Mouse (Mus musculus) stomach, embryonic 14.5 days (tissue): Measurements from ENCODE around the gene Nr1h4. TPM values are rescaled to one million over a fixed set of nuclear protein-coding genes. Genes with fewer than 3 reads are reported as not detected.

Source experiments
- ATAC-seq: fragments of 200-750 bp; cut with Nextera tagmentation; 2 replicates; pipeline ENCODE4 v1.8.0; 2017; ENCODE audit warnings: low read depth, moderate TSS enrichment; ENCODE audit not compliant: insufficient number of reproducible peaks, insufficient read depth, low FRiP score
- H3K27ac ChIP-seq: fragments of 300-500 bp; sonication (generic); 2 replicates; pipeline ENCODE4 v1.5.1; 2014; ENCODE audit warnings: mild to moderate bottlenecking, low read length, moderate library complexity, mixed read lengths
- H3K27me3 ChIP-seq: fragments of 300-500 bp; sonication (generic); 2 replicates; pipeline ENCODE4 v1.6.1; 2014; ENCODE audit warnings: low read length, control low read depth, mixed read lengths; ENCODE audit not compliant: control insufficient read depth, insufficient read depth
- H3K36me3 ChIP-seq: fragments of 300-500 bp; sonication (generic); 2 replicates; pipeline ENCODE4 v1.6.1; 2014; ENCODE audit warnings: mild to moderate bottlenecking, control low read depth, low read length, moderate library complexity, mixed read lengths; ENCODE audit not compliant: control insufficient read depth, insufficient read depth
- H3K4me1 ChIP-seq: fragments of 300-500 bp; sonication (generic); 2 replicates; pipeline ENCODE4 v1.6.1; 2014; ENCODE audit warnings: low read length, control low read depth, mixed read lengths; ENCODE audit not compliant: control insufficient read depth, insufficient read depth
- H3K4me2 ChIP-seq: fragments of 300-500 bp; sonication (generic); replicated peaks from 2 replicates; pipeline ENCODE4 v1.6.1; 2014; ENCODE audit warnings: low read depth, low read length, control low read depth
- H3K4me3 ChIP-seq: fragments of 300-500 bp; sonication (generic); 2 replicates; pipeline ENCODE4 v1.5.1; 2014; ENCODE audit warnings: low read depth, low read length, control low read depth
- H3K9ac ChIP-seq: fragments of 300-500 bp; sonication (generic); replicated peaks from 2 replicates; pipeline ENCODE4 v1.6.1; 2014; ENCODE audit warnings: low read depth, mild to moderate bottlenecking, control low read depth, low read length, moderate library complexity, mixed read lengths
- H3K9me3 ChIP-seq: fragments of 300-500 bp; sonication (generic); 2 replicates; pipeline ENCODE4 v1.6.1; 2016; ENCODE audit warnings: low read depth, low read length, control low read depth; ENCODE audit not compliant: control insufficient read depth
- WGBS: fragments of 180-500 bp; shearing (Covaris S2); extraction: QIAGEN DNeasy Blood & Tissue Kit; methylation state at CpG from one replicate; pipeline ENCODE4 v1.1.7; 2014; 5-methylcytosine and 5-hydroxymethylcytosine counted together
- polyA plus RNA-seq: library from polyadenylated mRNA; unstranded; fragments of >200 nt; fragmentation: Nextera tagmentation; extraction: Ambion mirVana; gene quantifications from 2 replicates; pipeline ENCODE4 v1.2.1, GENCODE M21; 2014

Gene Nr1h4
- polyA plus RNA-seq, 1 experiment from 2014 or later: 1.9 TPM

DNA sequence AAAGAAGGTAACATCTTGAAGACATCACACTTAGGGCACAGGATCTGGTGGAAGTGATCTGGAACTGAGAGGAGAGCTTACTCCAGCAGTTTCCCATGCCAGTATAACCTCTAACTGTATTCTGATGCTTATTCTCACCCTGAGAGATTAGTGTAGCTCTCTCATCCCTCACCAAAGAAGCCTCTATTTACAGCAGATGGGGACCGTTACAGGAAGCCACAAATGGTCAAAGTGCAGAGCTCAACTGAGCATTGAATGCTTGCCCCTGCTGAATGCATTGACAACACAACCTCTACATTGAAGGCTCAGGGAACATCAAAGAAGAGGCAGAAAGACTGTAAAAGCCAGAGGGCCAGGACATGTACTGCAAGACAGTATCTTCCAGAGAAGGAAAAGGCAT is 125.8 kb downstream of the Nr1h4 start:
- WGBS: 48% methylated on average over 1 of the region's 1 CpGs
- H3K4me2 ChIP-seq: no peak overlapping the region
- no peaks in the 10 kb centered on the region for H3K4me1 ChIP-seq
- no peaks in the 10 kb centered on the region for H3K27me3 ChIP-seq
- H3K9me3 ChIP-seq: no peaks in the 10 kb centered on the region
- peaks cover 9% of the 10 kb centered on the region for H3K36me3 ChIP-seq
- no peak overlapping the region for H3K9ac ChIP-seq
- no peak for ATAC-seq
- H3K4me3 ChIP-seq: no peak overlapping the region
- no peak overlapping the region for H3K27ac ChIP-seq

DNA sequence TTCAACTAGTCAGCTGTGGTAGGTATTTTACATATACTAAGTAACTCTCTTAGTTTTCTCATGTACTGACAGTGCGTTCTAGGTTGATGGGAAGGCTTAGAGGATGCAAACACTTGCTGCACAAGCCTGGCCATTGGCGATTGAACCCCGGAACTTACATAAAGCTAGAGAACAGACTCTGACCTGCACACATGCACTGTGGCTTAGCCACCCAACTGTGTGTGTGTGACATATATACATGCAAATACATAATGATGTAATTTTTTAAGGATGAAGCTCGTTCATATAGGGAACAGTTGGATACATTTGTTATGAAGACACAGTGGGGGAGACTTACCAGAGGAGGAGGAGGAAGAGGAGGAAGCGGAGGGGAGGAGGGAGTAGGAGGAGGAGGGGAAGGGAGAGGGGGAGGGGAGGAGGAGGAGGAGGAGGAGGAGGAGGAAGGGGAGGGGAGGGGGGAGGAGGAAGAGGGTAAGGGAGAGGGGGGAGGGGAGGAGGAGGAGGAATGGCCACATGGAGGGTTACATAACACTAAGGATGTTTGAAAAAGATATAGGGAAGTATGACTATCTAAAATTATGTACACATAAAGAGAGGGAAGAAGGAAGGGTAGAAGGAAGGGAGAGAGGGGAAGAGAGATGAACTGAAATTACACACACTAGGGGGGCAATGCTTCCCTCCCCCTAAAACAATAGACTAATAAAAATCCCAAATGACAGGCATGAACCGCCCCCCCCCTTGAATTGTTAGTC is 126.5 kb downstream of the Nr1h4 start:
- Histone ChIP-seq H3K9ac (no peak overlapping the region), H3K27ac (no peak overlapping the region), H3K4me1 (no peaks in the 10 kb centered on the region), H3K4me3 (no peak overlapping the region), H3K27me3 (no peaks in the 10 kb centered on the region), H3K36me3 (peaks cover 7% of the 10 kb centered on the region), H3K9me3 (no peaks in the 10 kb centered on the region), H3K4me2 (no peak overlapping the region)
- WGBS: 74% methylated on average over 5 of the region's 6 CpGs
- no peak for ATAC-seq

DNA sequence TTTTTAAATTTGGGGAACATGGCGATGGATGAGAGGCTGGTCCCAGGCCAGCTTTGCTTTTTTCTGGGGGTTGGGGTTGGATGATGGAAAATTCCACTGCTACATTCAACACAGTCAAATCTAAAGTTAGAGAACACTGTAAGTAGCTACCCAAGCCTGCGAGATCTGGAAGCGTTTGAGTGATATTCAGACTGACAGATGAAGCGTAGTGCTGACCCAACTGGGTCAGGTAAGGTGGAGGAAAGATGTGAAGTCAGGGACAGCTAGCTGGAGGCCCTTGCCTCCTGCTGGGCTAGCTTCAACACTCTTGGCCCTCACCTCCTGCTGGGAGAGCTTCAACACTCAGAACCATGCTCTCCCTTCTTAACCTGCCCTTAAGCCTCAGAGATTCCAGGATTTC is 128.4 kb downstream of the Nr1h4 start:
- Histone ChIP-seq H3K36me3 (no peaks in the 10 kb centered on the region), H3K27ac (no peak overlapping the region), H3K9me3 (no peaks in the 10 kb centered on the region; the same call in 1 of the 2 replicates), H3K4me2 (no peak overlapping the region), H3K4me3 (no peak overlapping the region), H3K9ac (no peak overlapping the region), H3K27me3 (no peaks in the 10 kb centered on the region), H3K4me1 (no peaks in the 10 kb centered on the region)
- WGBS: 72% methylated on average over 4 of the region's 4 CpGs
- no peak for ATAC-seq

Other genes starting within 250 kb of the Nr1h4 start
- gene Ano4, start 188.8 kb downstream of the Nr1h4 start, polyA plus RNA-seq: 1.2 and 1.5 TPM in 2 replicates
- gene Gas2l3, start 89.6 kb downstream of the Nr1h4 start, polyA plus RNA-seq: 18.7 and 20.7 TPM in 2 replicates
- gene Slc17a8, start 87.7 kb upstream of the Nr1h4 start, polyA plus RNA-seq: not detected in 2 replicates
- 15.2 and 16.1 TPM in 2 replicates for gene Scyl2, start 152.7 kb upstream of the Nr1h4 start, polyA plus RNA-seq
- 29.7 and 39.1 TPM in 2 replicates for gene Actr6, start 198.7 kb upstream of the Nr1h4 start, polyA plus RNA-seq
- 30.5 and 30.7 TPM in 2 replicates for gene Uhrf1bp1l, start 211.4 kb upstream of the Nr1h4 start, polyA plus RNA-seq